In the genomic region with DNA sequence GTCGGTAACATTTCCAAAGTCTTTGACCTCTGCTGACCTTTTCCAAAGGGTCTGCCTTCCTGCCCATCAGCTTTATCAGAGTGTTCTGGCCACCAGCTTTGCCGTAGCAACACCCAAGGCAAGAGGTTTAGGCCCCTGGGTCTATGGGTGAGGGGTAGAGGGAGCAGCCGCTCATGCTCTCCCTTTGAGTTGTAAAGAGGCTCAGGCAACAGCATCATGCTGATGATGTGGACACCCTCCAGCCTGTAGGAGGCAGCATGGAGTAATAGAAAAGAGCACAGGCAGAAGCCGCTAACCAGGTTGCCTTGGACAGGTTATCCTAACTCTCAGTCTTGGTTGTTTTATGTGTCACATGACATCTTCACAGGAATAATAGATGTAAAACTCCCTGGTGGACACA, we compare ENCODE assay signal across 9 mouse cellular contexts.
DNase-seq lines count a peak whose midpoint lies in the region.
"Had no signal": no experiment of that assay in that cellular context is flagged by ENCODE, and none has a peak within 500 bp of the region (broad histone marks: within the 10 kb centered on the region; RNA-seq: fewer than 3 reads in every experiment).

No protein-coding gene starts in this region.

- peaks cover 24% of the 10 kb centered on the region for H3K4me1 ChIP-seq in embryonic facial prominence, embryonic 10.5 days

- DNase-seq in gastrocnemius, postnatal 10 days, result peak; percentile 26
- no peak for DNase-seq in gastrocnemius, postnatal 25 days
- peak; percentile 15 for DNase-seq in urinary bladder, postnatal 14 days (ENCODE audit: low spot score)
- DNase-seq in urinary bladder, postnatal 36 days (ENCODE audit: low spot score in 2 of 2), result no peak
- peak; percentile 38 for DNase-seq in embryonic facial prominence, embryonic 10.5 days (ENCODE audit: low spot score)
- peak; percentile 41 for DNase-seq in lung, postnatal 10 days
- no peak for DNase-seq in frontal cortex, postnatal 14 days (ENCODE audit: low spot score in 2 of 2)
- DNase-seq in layer of hippocampus, adult 9-10 months (ENCODE audit: low spot score), result no peak

- WGBS in embryonic facial prominence, embryonic 10.5 days, result 28% methylated on average over 4 of the region's 4 CpGs

- H3K9me3 ChIP-seq in embryonic facial prominence, embryonic 10.5 days, result no peaks in the 10 kb centered on the region

- no peaks in the 10 kb centered on the region for H3K27me3 ChIP-seq in embryonic facial prominence, embryonic 10.5 days (replicated peaks; ENCODE audit: low read depth, poor library complexity, severe bottlenecking)

- H3K4me3 ChIP-seq in embryonic facial prominence, embryonic 10.5 days, result no peak overlapping the region
- H3K4me3 ChIP-seq: myocyte had no signal

- H3K36me3 ChIP-seq in embryonic facial prominence, embryonic 10.5 days (replicated peaks), result 0 out of 2 replicates have a peak, but pooled peaks cover 12% of the 10 kb centered on the region

- no peak overlapping the region for H3K27ac ChIP-seq in embryonic facial prominence, embryonic 10.5 days (replicated peaks)

Comparison
In these comparisons a context has a peak if more than half of its experiments do, and no peak if none do; other contexts are left out.
1. DNase-seq: peak in gastrocnemius, postnatal 10 days (single experiment), urinary bladder, postnatal 14 days (single experiment), embryonic facial prominence, embryonic 10.5 days (single experiment) and lung, postnatal 10 days (single experiment); none in gastrocnemius, postnatal 25 days (single experiment), urinary bladder, postnatal 36 days (0 of 2), frontal cortex, postnatal 14 days (0 of 2) and layer of hippocampus, adult 9-10 months (single experiment).